Mouse (Mus musculus) macrophage (primary cell): Measurements from ENCODE around the gene Armh1. TPM values are rescaled to one million over a fixed set of nuclear protein-coding genes. Genes with fewer than 3 reads are reported as not detected.

ENCODE experiments used
- H3K27ac ChIP-seq: fragments of 350-480 bp; formaldehyde crosslinking; 2 replicates; pipeline ENCODE4 v1.9.0; 2021
- H3K36me3 ChIP-seq: fragments of 350-480 bp; formaldehyde crosslinking; 2 replicates; pipeline ENCODE4 v1.9.0; 2021; ENCODE audit errors: inconsistent target
- H3K4me3 ChIP-seq: fragments of 350-480 bp; formaldehyde crosslinking; 2 replicates; pipeline ENCODE4 v1.9.0; 2021; ENCODE audit errors: inconsistent target
- H3K79me2 ChIP-seq: fragments of 350-480 bp; formaldehyde crosslinking; 2 replicates; pipeline ENCODE4 v1.9.0; 2021; ENCODE audit errors: inconsistent target
- WGBS: methylation state at CpG from one replicate; pipeline ENCODE4 v1.1.7; 2026; ENCODE audit warnings: inconsistent platforms; ENCODE audit not compliant: missing documents; 5-methylcytosine and 5-hydroxymethylcytosine counted together
- polyA plus RNA-seq: library from polyadenylated mRNA; stranded (reverse); fragments of 250-400 nt; gene quantifications from 3 replicates; pipeline ENCODE4 v1.2.4, GENCODE M21; 2018; ENCODE audit warnings: inconsistent platforms

Gene Armh1
- polyA plus RNA-seq, 1 experiment from 2014 or later: not detected

DNA sequence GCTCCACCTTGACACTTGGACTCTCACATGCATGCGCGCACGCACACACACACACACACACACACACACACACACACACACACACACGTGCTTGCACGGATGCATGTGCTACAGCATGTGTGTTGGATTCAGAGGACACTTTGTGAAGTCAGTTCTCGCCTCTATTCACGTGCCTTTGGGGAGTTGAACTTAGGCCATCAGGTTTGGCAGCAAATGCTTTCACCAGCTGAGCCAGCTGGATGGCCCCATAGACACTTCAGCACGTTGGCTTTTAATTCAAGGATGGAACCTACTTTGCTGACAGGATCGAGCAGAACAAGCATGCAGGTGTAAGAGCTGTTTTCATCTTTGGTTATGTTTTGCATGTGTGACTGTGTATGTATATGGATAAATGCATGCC is 30.1 kb downstream of the Armh1 start:
- no peak overlapping the region for H3K27ac ChIP-seq
- 98% methylated on average over 7 of the region's 9 CpGs for WGBS
- H3K36me3 ChIP-seq: no peaks in the 10 kb centered on the region
- no peak overlapping the region for H3K4me3 ChIP-seq
- no peaks in the 10 kb centered on the region for H3K79me2 ChIP-seq

DNA sequence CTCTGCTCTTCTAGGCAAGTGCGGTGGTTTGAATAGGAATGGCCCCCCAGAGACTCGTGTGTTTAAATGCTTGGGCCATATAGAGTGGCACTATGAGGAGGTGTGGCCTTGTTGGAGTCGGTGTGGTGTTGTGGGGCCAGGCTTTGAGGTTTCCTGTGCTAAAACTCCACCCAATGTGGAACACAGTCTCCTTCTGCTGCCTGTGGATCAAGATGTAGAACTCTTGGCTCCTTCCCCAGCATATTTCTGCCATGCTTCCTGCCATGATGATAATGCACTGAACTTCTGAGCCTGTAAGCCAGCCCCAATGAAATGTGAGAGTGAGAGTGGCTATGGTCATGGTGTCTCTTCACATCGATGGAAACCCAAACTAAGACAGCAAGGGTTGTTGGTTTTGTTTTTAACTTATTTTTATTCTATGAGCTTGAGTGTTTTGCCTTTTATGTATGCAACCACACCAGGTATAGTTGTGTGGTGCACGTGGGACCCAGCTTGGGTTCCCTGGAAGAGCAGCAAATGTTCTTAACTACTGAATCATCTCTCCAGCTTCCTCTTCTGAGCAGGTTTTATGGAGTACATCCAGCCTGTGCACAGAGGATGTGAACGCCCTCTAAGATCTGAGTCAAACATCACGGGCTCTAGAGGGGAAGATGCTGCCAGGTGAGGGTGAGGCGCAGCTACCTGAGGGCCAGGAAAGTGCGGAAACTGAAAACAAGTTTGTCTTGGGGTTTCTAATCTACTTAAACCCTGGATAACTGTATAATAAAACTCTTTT is 31.0 kb downstream of the Armh1 start:
- Histone ChIP-seq H3K36me3 (no peaks in the 10 kb centered on the region), H3K27ac (no peak overlapping the region), H3K4me3 (no peak overlapping the region), H3K79me2 (no peaks in the 10 kb centered on the region)
- WGBS: 63% methylated on average over 9 of the region's 9 CpGs

- no peak overlapping the region for H3K4me3 ChIP-seq
- H3K27ac ChIP-seq: no peak overlapping the region
- no peaks in the 10 kb centered on the region for H3K36me3 ChIP-seq
- WGBS: 14% methylated on average over 10 of the region's 10 CpGs
- H3K79me2 ChIP-seq: no peaks in the 10 kb centered on the region
Measured at GRCm38 (mm10) chr4:117218517-117219219, 33.3 kb downstream of the Armh1 start.

GRCm38 (mm10) chr4:117217029-117217428 is 34.9 kb downstream of the Armh1 start:
- no peak overlapping the region for H3K27ac ChIP-seq
- no peak overlapping the region for H3K4me3 ChIP-seq
- WGBS: 84% methylated on average over 5 of the region's 5 CpGs
- H3K36me3 ChIP-seq: no peaks in the 10 kb centered on the region
- no peaks in the 10 kb centered on the region for H3K79me2 ChIP-seq

GRCm38 (mm10) chr4:117214250-117214649 is 37.7 kb downstream of the Armh1 start:
- 96% methylated on average over 6 of the region's 6 CpGs for WGBS
- Histone ChIP-seq H3K27ac (no peak overlapping the region), H3K36me3 (no peaks in the 10 kb centered on the region), H3K4me3 (no peak overlapping the region), H3K79me2 (no peaks in the 10 kb centered on the region)

- Histone ChIP-seq H3K4me3 (no peak overlapping the region; the same call in 1 of the 2 replicates), H3K36me3 (no peaks in the 10 kb centered on the region), H3K27ac (peak overlapping the region; percentile 44), H3K79me2 (no peaks in the 10 kb centered on the region)
- WGBS: 19% methylated on average over 20 of the region's 20 CpGs
Measured at GRCm38 (mm10) chr4:117210147-117211074, 41.5 kb downstream of the Armh1 start.

DNA sequence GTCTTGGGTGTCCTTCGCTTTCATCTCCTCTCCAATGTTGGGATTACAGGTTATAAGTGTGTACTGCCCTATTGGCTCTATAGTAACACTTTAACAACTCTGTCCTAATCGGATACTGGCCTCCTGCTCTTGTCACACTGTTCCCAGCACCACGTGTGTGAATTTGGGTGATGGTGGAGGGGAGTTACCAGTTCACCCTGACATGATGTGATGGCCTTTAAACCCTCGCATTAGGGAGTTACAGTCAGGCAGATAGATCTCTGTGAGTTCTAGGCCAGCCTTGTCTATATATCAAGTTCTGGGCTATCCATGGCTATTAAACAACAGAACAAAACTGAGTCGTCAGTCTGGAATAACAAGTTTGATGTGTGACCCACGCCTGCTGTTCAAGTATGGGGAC is 42.3 kb downstream of the Armh1 start:
- Histone ChIP-seq H3K27ac (no peak overlapping the region), H3K36me3 (no peaks in the 10 kb centered on the region), H3K79me2 (no peaks in the 10 kb centered on the region), H3K4me3 (no peak overlapping the region)
- 93% methylated on average over 6 of the region's 6 CpGs for WGBS

GRCm38 (mm10) chr4:117202992-117203354 is 49.0 kb downstream of the Armh1 start:
- Histone ChIP-seq H3K36me3 (no peaks in the 10 kb centered on the region), H3K27ac (no peak overlapping the region), H3K79me2 (no peaks in the 10 kb centered on the region), H3K4me3 (no peak overlapping the region)
- WGBS: 62% methylated on average over 4 of the region's 4 CpGs

DNA sequence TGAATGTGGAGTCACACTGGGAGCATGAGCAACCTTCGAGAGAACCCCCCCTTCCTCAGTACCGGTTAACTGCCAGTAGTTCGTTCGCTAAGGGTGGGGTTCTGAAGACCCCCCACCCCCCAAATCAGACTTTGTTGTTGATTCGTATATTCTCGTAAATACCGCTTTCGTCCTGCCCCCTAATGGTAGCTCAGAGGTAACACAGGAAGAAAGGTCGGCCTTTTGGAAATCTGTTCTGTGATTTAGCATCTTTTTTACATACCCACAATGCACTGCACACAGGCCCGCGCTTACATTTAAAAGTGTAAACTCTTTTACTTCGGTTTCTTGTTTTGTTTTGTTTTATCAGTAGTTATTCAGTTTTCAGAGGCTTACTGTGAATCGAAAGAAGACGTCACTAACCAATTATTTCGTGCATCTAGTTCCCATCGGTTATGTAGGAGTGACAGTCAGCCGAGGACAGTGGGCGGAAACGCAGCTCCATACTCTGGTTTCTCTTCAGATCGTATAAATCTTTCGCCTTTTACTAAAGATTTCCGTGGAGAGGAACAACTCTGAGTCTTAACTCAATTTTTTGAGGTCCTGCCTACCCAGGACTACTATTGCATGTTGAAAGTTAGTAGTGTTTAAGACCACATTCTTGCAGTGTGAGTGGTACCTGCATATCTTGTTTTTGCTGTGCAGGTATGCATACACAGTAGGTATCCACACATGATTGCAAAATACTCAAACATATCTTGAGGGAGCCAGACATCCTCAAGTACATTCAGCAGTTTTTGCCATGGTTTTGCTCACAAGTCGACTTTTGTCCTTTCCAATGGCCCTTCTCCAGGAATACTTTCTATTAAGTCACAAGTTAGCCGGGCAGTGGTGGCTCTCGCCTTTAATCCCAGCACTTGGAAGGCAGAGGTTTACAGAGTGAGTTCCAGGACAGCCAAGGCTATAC is 49.6 kb downstream of the Armh1 start:
- H3K27ac ChIP-seq: peak overlapping the region; percentile 39
- H3K4me3 ChIP-seq: peak overlapping the region; percentile 16; the same call in 1 of the 2 replicates

DNA sequence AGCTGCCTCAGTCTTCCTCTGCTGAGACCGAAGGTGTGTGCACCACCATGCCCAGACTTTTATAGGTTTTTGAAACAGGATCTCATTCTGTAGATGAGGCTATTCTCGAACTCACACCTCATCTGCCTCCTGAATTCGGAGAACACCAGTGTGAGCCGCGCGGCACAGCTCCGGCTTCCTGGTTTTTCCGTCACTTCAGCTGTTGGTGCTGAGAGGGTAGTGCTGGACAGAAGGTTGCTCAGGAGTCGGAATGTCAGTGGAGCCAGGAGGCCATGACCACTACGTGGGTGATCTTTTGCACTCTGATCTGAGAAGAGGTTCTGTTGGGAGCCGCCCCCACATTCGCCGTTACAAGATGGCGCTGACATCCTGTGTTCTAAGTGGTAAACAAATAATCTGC is 60.1 kb downstream of the Armh1 start:
- Histone ChIP-seq H3K4me3 (no peak overlapping the region), H3K36me3 (no peaks in the 10 kb centered on the region), H3K79me2 (no peaks in the 10 kb centered on the region), H3K27ac (no peak overlapping the region)
- WGBS: 94% methylated on average over 10 of the region's 14 CpGs

More for the DNA sequence above, 49.6 kb downstream of the Armh1 start:
- Histone ChIP-seq H3K36me3 (no peaks in the 10 kb centered on the region), H3K79me2 (no peaks in the 10 kb centered on the region)
- WGBS: 7% methylated on average over 25 of the region's 25 CpGs

DNA sequence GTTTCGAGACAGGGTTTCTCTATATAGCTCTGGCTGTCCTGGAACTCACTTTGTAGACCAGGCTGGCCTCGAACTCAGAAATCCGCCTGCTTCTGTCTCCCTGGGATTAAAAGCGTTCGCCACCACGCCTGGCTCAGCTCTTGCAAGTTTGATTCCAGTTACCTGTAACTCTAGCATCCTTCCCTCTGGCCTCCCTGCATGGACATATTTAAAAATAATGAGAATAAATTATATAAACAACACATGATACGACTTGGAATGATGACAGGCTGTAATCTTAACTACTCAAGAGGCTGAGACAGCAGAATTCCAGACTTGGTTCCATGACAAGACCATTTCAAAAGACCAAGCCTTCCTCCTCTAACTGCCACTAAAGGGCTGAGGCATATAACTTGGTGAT is 61.3 kb downstream of the Armh1 start:
- WGBS: 83% methylated on average over 7 of the region's 7 CpGs
- H3K4me3 ChIP-seq: no peak overlapping the region
- no peaks in the 10 kb centered on the region for H3K36me3 ChIP-seq
- 0 out of 2 replicates have a peak overlapping the region, but pooled peaks have one; percentile 94 for H3K27ac ChIP-seq
- H3K79me2 ChIP-seq: no peaks in the 10 kb centered on the region

GRCm38 (mm10) chr4:117189856-117190543 is 61.9 kb downstream of the Armh1 start:
- under 1% methylated on average over 9 of the region's 9 CpGs for WGBS
- peak overlapping the region; percentile 38 for H3K4me3 ChIP-seq
- peak overlapping the region; percentile 94 for H3K27ac ChIP-seq
- no peaks in the 10 kb centered on the region for H3K79me2 ChIP-seq
- no peaks in the 10 kb centered on the region for H3K36me3 ChIP-seq

DNA sequence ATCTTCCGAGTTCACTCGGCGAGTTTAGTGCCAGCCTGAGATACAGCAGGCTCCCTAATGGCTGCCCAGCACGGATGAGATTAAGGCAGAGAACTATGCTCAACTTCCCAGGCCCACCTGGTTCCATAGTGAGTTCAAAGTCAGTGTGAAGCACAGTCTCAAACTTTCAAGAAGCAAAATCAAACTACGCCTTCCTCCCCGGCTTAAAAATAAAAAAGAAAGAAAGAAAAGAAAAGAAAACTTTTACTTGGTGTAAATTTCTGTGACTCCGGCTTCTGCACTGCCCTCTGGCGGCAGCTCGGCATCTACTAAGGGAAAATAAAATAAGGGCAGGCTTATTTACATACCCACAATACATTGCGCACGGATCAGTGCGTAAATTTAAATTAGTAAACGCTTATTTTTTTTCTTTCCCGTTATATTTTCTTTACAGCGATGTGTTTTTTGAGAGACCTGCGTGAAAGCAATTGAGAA is 62.5 kb downstream of the Armh1 start:
- Histone ChIP-seq H3K27ac (peak overlapping the region; percentile 94), H3K4me3 (peak overlapping the region; percentile 38), H3K36me3 (no peaks in the 10 kb centered on the region), H3K79me2 (no peaks in the 10 kb centered on the region)
- 0% methylated on average over 16 of the region's 16 CpGs for WGBS
